Mouse (Mus musculus) ES-Bruce4 (cell line): ENCODE measurements around the gene Cyp2c23. TPM values are rescaled to one million over a fixed set of nuclear protein-coding genes. Genes with fewer than 3 reads are reported as not detected.

Experiments used
- H3K27ac ChIP-seq: 2 replicates; pipeline ENCODE4 v1.5.1; 2012; ENCODE audit warnings: low read length, inconsistent platforms; ENCODE audit not compliant: insufficient read depth
- H3K27me3 ChIP-seq: 2 replicates; pipeline ENCODE4 v1.6.1; 2012; ENCODE audit warnings: mild to moderate bottlenecking, low read length, inconsistent platforms; ENCODE audit not compliant: control insufficient read depth, poor library complexity, insufficient read depth, severe bottlenecking
- H3K36me3 ChIP-seq: 2 replicates; pipeline ENCODE4 v1.6.1; 2012; ENCODE audit warnings: inconsistent platforms, mild to moderate bottlenecking, low read length, moderate library complexity; ENCODE audit not compliant: control insufficient read depth, poor library complexity, insufficient read depth, severe bottlenecking
- H3K4me1 ChIP-seq: one replicate; pipeline ENCODE4 v1.8.1; 2011; ENCODE audit warnings: low read length; ENCODE audit not compliant: control insufficient read depth, insufficient read depth
- H3K4me3 ChIP-seq: 2 replicates; pipeline ENCODE4 v1.5.1; 2011; ENCODE audit warnings: low read depth, mild to moderate bottlenecking, low read length
- H3K9ac ChIP-seq: 2 replicates; pipeline ENCODE4 v1.6.1; 2012; ENCODE audit warnings: low read depth, mild to moderate bottlenecking, inconsistent platforms; ENCODE audit not compliant: poor library complexity, severe bottlenecking
- H3K9me3 ChIP-seq: replicated peaks from 2 replicates; pipeline ENCODE4 v1.6.1; 2012; ENCODE audit warnings: mild to moderate bottlenecking, low read length, inconsistent platforms; ENCODE audit not compliant: control insufficient read depth, poor library complexity, insufficient read depth, severe bottlenecking
- CTCF ChIP-seq: IDR thresholded peaks from one replicate; pipeline ENCODE4 v1.8.1; 2011; ENCODE audit warnings: low read depth, low read length
- EP300 ChIP-seq: IDR thresholded peaks from 2 replicates; pipeline ENCODE4 v1.6.1; 2011; ENCODE audit warnings: low read depth, low read length; ENCODE audit not compliant: insufficient read depth
- POLR2A ChIP-seq: IDR thresholded peaks from one replicate; pipeline ENCODE4 v1.8.1; 2011; ENCODE audit warnings: low read length; ENCODE audit not compliant: insufficient read depth
- polyA plus RNA-seq: library from polyadenylated mRNA; stranded (reverse); fragments of >200 nt; gene quantifications from 2 replicates; pipeline ENCODE4 v1.2.4, GENCODE M21; 2011; ENCODE audit warnings: low read depth; ENCODE audit not compliant: missing spikeins, insufficient read depth, insufficient read length

The Cyp2c23 gene
- 0.31 TPM in 1 of 2 replicates, not detected in the other for polyA plus RNA-seq

DNA sequence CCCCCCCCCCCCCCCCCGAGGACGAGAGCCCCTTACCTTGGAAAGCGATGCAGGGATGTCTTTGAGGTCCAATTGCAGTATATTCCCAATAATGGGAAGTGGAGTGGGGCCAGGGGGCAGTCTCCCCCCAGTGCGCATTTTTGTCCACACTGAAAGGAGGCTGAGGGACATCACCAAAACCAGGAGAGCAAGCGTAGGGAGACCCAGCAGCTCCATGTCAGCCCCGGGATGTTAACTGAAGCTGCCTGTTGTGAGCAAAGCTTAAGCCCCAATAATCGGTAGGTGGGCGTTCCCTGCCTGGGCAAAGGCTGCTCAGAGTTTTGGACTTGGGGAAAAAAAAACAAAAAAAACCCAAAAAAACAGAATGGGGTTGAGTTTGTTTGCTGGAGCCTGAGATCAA, at the start of gene Cyp2c23:
Gene Cyp2c23 (minus strand): TSS at position 237 of the 400 bp plus-strand sequence.
- H3K27ac ChIP-seq: no peak within 1 kb of the TSS
- no peaks in the 10 kb centered on the region for H3K27me3 ChIP-seq
- H3K36me3 ChIP-seq: no peaks in the 10 kb centered on the region
- no peaks in the 10 kb centered on the region for H3K9me3 ChIP-seq
- H3K9ac ChIP-seq: no peak within 1 kb of the TSS
- no peak within 1 kb of the TSS for H3K4me3 ChIP-seq
- TF ChIP-seq POLR2A (no peak), EP300 (no peak), CTCF (no peak)
- H3K4me1 ChIP-seq: no peaks in the 10 kb centered on the region

DNA sequence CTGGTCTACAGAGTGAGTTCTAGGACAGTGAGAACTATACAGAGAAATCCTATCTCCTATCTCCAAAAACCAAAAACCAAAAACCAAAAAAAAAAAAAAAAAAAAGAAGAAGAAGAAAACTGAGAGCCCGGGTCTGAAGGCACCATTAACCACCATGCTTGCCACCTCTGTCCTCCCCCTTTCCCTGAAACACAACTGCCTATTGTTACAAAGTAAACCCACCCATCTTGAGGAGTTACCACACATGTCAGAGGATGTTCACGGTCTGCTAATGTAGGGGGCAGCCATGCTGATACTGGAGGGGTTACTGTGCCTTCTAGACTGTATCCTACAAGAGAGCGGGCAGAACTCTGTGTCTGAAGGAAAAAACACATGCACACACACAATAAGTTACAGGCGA, 48.0 kb upstream of the Cyp2c23 start:
- Histone ChIP-seq H3K4me3 (no peak overlapping the region), H3K27ac (no peak overlapping the region), H3K4me1 (no peaks in the 10 kb centered on the region), H3K36me3 (peaks cover 18% of the 10 kb centered on the region), H3K9ac (no peak overlapping the region), H3K27me3 (no peaks in the 10 kb centered on the region), H3K9me3 (no peaks in the 10 kb centered on the region)
- TF ChIP-seq POLR2A (no peak), CTCF (no peak), EP300 (no peak)

DNA sequence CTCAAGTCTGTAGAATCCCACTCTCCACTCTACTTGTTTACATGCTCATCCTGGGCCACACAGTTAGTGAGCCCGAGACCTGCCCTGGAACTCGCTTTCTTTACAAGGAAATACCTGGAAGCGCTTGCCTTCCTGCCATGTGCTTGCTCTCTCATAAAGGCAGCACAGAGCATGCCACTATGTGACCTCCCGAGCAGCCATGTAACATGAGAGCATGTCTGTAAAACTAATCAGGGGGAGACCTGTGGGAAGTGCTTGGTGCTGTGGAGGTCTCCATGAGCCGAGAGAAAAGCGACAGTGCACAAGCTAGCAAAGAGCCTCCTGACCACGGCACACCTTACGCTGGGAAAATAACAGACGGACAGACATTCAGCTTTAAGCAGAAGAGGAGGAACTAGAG, 47.4 kb upstream of the Cyp2c23 start:
- Histone ChIP-seq H3K9me3 (no peaks in the 10 kb centered on the region), H3K4me1 (no peaks in the 10 kb centered on the region), H3K4me3 (no peak overlapping the region), H3K27me3 (no peaks in the 10 kb centered on the region), H3K9ac (no peak overlapping the region), H3K36me3 (peaks cover 18% of the 10 kb centered on the region), H3K27ac (no peak overlapping the region)
- TF ChIP-seq EP300: no peak
- TF ChIP-seq CTCF: no peak
- TF ChIP-seq POLR2A: no peak

DNA sequence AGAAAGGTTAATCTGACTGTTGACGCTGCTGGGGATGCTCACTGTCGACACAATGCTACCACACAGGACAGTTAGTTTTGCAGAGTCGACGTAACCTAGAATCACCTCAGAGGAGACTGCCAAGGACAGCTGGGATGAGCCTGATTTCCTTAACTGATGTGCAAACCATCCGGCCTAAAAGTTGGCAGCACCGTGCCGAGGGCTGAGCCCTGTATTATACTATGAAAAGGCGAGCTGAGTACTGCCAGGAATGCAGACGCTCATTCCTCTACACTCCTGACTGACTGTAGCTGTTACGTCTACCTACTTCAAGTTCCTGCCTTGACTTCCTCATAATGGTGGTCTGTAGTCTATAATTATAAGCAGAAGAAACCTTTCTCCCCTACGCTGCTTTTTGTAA, 46.0 kb upstream of the Cyp2c23 start:
- no peaks in the 10 kb centered on the region for H3K9me3 ChIP-seq
- H3K27me3 ChIP-seq: no peaks in the 10 kb centered on the region
- H3K9ac ChIP-seq: no peak overlapping the region
- no peak overlapping the region for H3K27ac ChIP-seq
- peaks cover 2% of the 10 kb centered on the region for H3K4me1 ChIP-seq
- H3K4me3 ChIP-seq: no peak overlapping the region
- peaks cover 15% of the 10 kb centered on the region for H3K36me3 ChIP-seq
- TF ChIP-seq CTCF (no peak), POLR2A (no peak), EP300 (0 out of 2 replicates have a peak, but pooled peaks have one; percentile 11)

DNA sequence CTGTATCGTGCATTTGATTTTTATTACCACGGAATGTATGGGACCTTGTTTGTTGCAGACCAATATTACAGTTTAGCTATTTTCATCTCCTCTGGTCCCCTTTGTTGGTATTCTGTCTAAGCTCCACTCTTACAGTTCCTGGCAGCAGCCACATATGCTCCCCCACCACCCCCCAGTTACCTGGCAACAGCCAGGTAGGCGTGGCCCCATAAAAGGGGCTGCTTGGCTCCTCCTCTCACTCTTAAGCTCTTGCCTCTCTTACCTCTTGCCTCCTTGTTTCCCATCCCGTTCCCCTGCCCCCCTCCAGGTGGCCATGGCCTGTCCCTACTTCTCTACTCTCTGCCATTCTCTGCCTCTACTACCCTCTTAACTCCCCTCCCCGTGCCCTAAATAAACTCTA, 42.2 kb upstream of the Cyp2c23 start:
- H3K9ac ChIP-seq: no peak overlapping the region
- H3K27ac ChIP-seq: no peak overlapping the region
- no peaks in the 10 kb centered on the region for H3K9me3 ChIP-seq
- H3K36me3 ChIP-seq: peaks cover 8% of the 10 kb centered on the region
- peaks cover 2% of the 10 kb centered on the region for H3K4me1 ChIP-seq
- H3K27me3 ChIP-seq: no peaks in the 10 kb centered on the region
- H3K4me3 ChIP-seq: no peak overlapping the region
- TF ChIP-seq CTCF (no peak), EP300 (no peak), POLR2A (no peak)

DNA sequence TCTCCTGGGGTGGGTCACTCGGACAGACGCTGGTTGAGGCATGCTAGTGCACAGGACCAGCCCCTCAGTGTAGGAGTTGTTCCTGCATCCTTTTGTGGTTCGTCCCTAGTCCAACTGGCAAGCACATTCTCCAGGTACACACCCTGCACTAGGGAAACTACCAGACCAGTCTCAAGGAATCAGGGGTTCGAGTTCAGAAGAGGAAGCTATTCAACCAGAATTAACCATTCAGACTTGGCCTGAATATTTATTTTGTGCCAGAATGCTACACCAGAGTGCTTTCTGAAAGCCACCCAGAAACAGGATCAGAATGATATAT, 40.9 kb upstream of the Cyp2c23 start:
- H3K4me3 ChIP-seq: peak overlapping the region; percentile 86
- H3K36me3 ChIP-seq: peaks cover 8% of the 10 kb centered on the region
- no peaks in the 10 kb centered on the region for H3K27me3 ChIP-seq
- H3K4me1 ChIP-seq: peaks cover 2% of the 10 kb centered on the region
- H3K9ac ChIP-seq: peak overlapping the region; percentile 83
- TF ChIP-seq POLR2A: no peak
- no peak for TF ChIP-seq CTCF
- TF ChIP-seq EP300: no peak
- H3K27ac ChIP-seq: peak overlapping the region; percentile 30; the same call in 1 of the 2 replicates
- H3K9me3 ChIP-seq: no peaks in the 10 kb centered on the region
